ENCODE assay signal across 8 mouse cellular contexts in the genomic region with DNA sequence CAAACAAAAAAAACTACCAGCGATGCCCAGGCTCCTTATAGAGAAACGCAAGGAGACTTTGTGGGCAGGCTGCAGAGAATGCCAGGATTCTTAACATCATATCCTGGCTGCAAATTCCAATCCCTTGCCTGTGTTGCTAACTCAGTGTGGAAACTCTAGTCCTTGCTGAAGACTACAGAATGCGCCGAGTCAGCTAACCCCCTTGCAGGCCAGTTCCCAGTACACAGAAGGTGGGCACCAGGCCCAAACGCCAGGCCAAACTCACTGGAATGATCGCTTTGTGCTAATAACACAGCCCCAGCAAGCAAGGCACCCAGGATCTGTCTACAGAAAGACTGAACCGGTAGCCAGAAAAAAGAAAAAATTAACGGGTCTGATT. TPM values are rescaled to one million over a fixed set of nuclear protein-coding genes. Genes with fewer than 3 reads are reported as not detected.
A peak's percentile ranks its signal among the peaks of the same experiment; 100 is the strongest.
DNase-seq lines count a peak whose midpoint lies in the region; ATAC-seq and TF ChIP-seq lines count a peak whose summit lies in the region.

No protein-coding gene starts in this region.

- no peaks in the 10 kb centered on the region for H3K27me3 ChIP-seq in intestine, embryonic 15.5 days (replicated peaks)
- no peaks in the 10 kb centered on the region for H3K27me3 ChIP-seq in intestine, embryonic 16.5 days (replicated peaks; ENCODE audit: control insufficient read depth, insufficient read depth, low read length)
- no peaks in the 10 kb centered on the region for H3K27me3 ChIP-seq in embryonic facial prominence, embryonic 13.5 days
- no peaks in the 10 kb centered on the region for H3K27me3 ChIP-seq in heart, embryonic 12.5 days (replicated peaks)
- H3K27me3 ChIP-seq in neural tube, embryonic 15.5 days (replicated peaks), result no peaks in the 10 kb centered on the region

- intact Hi-C loops in left cerebral cortex, adult 2 months (cut with DNase I), result no loop called here

- no peak for TF ChIP-seq CTCF in left cerebral cortex, adult 2 months (IDR thresholded peaks at IDR 0.05)

- WGBS in intestine, embryonic 15.5 days, result 53% methylated on average over 8 of the region's 8 CpGs
- 54% methylated on average over 8 of the region's 8 CpGs for WGBS in intestine, embryonic 16.5 days
- 47% methylated on average over 8 of the region's 8 CpGs for WGBS in embryonic facial prominence, embryonic 13.5 days
- WGBS in heart, embryonic 12.5 days, result 45% methylated on average over 8 of the region's 8 CpGs
- whole genome bisulfite sequencing in neural tube, embryonic 15.5 days, result 58% methylated on average over 8 of the region's 8 CpGs

- no peaks in the 10 kb centered on the region for H3K9me3 ChIP-seq in intestine, embryonic 15.5 days
- no peaks in the 10 kb centered on the region for H3K9me3 ChIP-seq in intestine, embryonic 16.5 days (ENCODE audit: control insufficient read depth, low read length)
- no peaks in the 10 kb centered on the region for H3K9me3 ChIP-seq in embryonic facial prominence, embryonic 13.5 days
- no peaks in the 10 kb centered on the region for H3K9me3 ChIP-seq in heart, embryonic 12.5 days (replicated peaks)
- H3K9me3 ChIP-seq in neural tube, embryonic 15.5 days (replicated peaks), result no peaks in the 10 kb centered on the region

- DNase-seq in NIH3T3 (ENCODE audit: low read depth), result peak; percentile 89
- DNase-seq in left cerebral cortex, adult 2 months (ENCODE audit: extremely low spot score in 1 of 2, low spot score in 2 of 2), result peak in 1 of 2 experiments; percentile 21
- no peak for DNase-seq in T-cell, adult 2 months (ENCODE audit: low spot score)

- H3K4me1 ChIP-seq in intestine, embryonic 15.5 days (replicated peaks), result peaks cover 18% of the 10 kb centered on the region
- H3K4me1 ChIP-seq in intestine, embryonic 16.5 days (ENCODE audit: control insufficient read depth, insufficient read depth, low read length), result peaks cover 24% of the 10 kb centered on the region
- peaks cover 42% of the 10 kb centered on the region for H3K4me1 ChIP-seq in embryonic facial prominence, embryonic 13.5 days
- peaks cover 44% of the 10 kb centered on the region for H3K4me1 ChIP-seq in heart, embryonic 12.5 days (replicated peaks)
- peaks cover 35% of the 10 kb centered on the region for H3K4me1 ChIP-seq in neural tube, embryonic 15.5 days

- ATAC-seq in intestine, embryonic 15.5 days, result peak; percentile 48; the same call in 1 of the 2 replicates
- ATAC-seq in intestine, embryonic 16.5 days, result no peak
- 0 out of 2 replicates have a peak, but pooled peaks have one; percentile 35 for ATAC-seq in embryonic facial prominence, embryonic 13.5 days (ENCODE audit: insufficient number of reproducible peaks, insufficient read depth, low FRiP score, low TSS enrichment, low read depth)
- ATAC-seq in heart, embryonic 12.5 days (ENCODE audit: insufficient number of reproducible peaks, low FRiP score), result no peak
- no peak for ATAC-seq in neural tube, embryonic 15.5 days (ENCODE audit: low FRiP score)

- peaks cover 3% of the 10 kb centered on the region; the same call in 1 of the 2 replicates for H3K36me3 ChIP-seq in intestine, embryonic 15.5 days
- H3K36me3 ChIP-seq in intestine, embryonic 16.5 days (ENCODE audit: control insufficient read depth, insufficient read depth, low read length), result peaks cover 4% of the 10 kb centered on the region; the same call in 1 of the 2 replicates
- peaks cover 15% of the 10 kb centered on the region for H3K36me3 ChIP-seq in embryonic facial prominence, embryonic 13.5 days
- peaks cover 28% of the 10 kb centered on the region for H3K36me3 ChIP-seq in heart, embryonic 12.5 days
- H3K36me3 ChIP-seq in neural tube, embryonic 15.5 days, result peaks cover 17% of the 10 kb centered on the region

- H3K27ac ChIP-seq in intestine, embryonic 15.5 days, result no peak overlapping the region
- H3K27ac ChIP-seq in intestine, embryonic 16.5 days (ENCODE audit: low read length), result no peak overlapping the region
- peak overlapping the region; percentile 68 for H3K27ac ChIP-seq in embryonic facial prominence, embryonic 13.5 days
- H3K27ac ChIP-seq in heart, embryonic 12.5 days (ENCODE audit: poor library complexity, severe bottlenecking), result peak overlapping the region; percentile 58
- H3K27ac ChIP-seq in left cerebral cortex, adult 2 months, result peak overlapping the region; percentile 68; the same call in 1 of the 2 replicates
- 0 out of 2 replicates have a peak overlapping the region, but pooled peaks have one; percentile 1 for H3K27ac ChIP-seq in neural tube, embryonic 15.5 days (replicated peaks)

- H3K9ac ChIP-seq in intestine, embryonic 15.5 days, result no peak overlapping the region
- H3K9ac ChIP-seq in intestine, embryonic 16.5 days (ENCODE audit: low read depth, low read length), result no peak overlapping the region
- no peak overlapping the region for H3K9ac ChIP-seq in embryonic facial prominence, embryonic 13.5 days
- no peak overlapping the region for H3K9ac ChIP-seq in heart, embryonic 12.5 days
- H3K9ac ChIP-seq in neural tube, embryonic 15.5 days (replicated peaks), result no peak overlapping the region

- 0 out of 2 replicates have a peak overlapping the region, but pooled peaks have one; percentile 3 for H3K4me2 ChIP-seq in intestine, embryonic 15.5 days (replicated peaks)
- H3K4me2 ChIP-seq in intestine, embryonic 16.5 days (ENCODE audit: low read depth, low read length), result no peak overlapping the region
- peak overlapping the region; percentile 44 for H3K4me2 ChIP-seq in embryonic facial prominence, embryonic 13.5 days
- peak overlapping the region; percentile 40 for H3K4me2 ChIP-seq in heart, embryonic 12.5 days
- H3K4me2 ChIP-seq in neural tube, embryonic 15.5 days, result no peak overlapping the region

- no peak overlapping the region for H3K4me3 ChIP-seq in intestine, embryonic 15.5 days (replicated peaks)
- H3K4me3 ChIP-seq in intestine, embryonic 16.5 days (ENCODE audit: low read length), result no peak overlapping the region
- no peak overlapping the region for H3K4me3 ChIP-seq in embryonic facial prominence, embryonic 13.5 days
- H3K4me3 ChIP-seq in heart, embryonic 12.5 days, result no peak overlapping the region
- H3K4me3 ChIP-seq in left cerebral cortex, adult 2 months, result peak overlapping the region; percentile 21; the same call in 1 of the 2 replicates
- H3K4me3 ChIP-seq in neural tube, embryonic 15.5 days (replicated peaks), result no peak overlapping the region

RNA-seq across cellular contexts. Expression of a gene that starts 7.2 kb away (rescaled TPM):
- 2.4 and 2.9 TPM in 2 replicates for polyA plus RNA-seq in intestine, embryonic 15.5 days (2015; fragmentation: Nextera tagmentation; extraction: Ambion mirVana)
- polyA plus RNA-seq in intestine, embryonic 16.5 days (2015; fragmentation: Nextera tagmentation; extraction: Ambion mirVana), result 1.8 and 2.0 TPM in 2 replicates
- 3.7 and 3.9 TPM in 2 replicates for polyA plus RNA-seq in embryonic facial prominence, embryonic 13.5 days (2015; fragmentation: Nextera tagmentation; extraction: Ambion mirVana)
- polyA plus RNA-seq in heart, embryonic 12.5 days (2016; fragmentation: Nextera tagmentation; extraction: Ambion mirVana), result 3.6 and 4.1 TPM in 2 replicates
- total RNA-seq in left cerebral cortex, adult 2 months (2021), result 100 to 1,000 TPM; 133 to 143 TPM
- 2.6 and 4.2 TPM in 2 replicates for polyA plus RNA-seq in neural tube, embryonic 15.5 days (2015; fragmentation: Nextera tagmentation; extraction: Ambion mirVana)

Comparison
In these comparisons a context has a peak if more than half of its experiments do, and no peak if none do; other contexts are left out.
1. ATAC-seq: peak in intestine, embryonic 15.5 days (single experiment) and embryonic facial prominence, embryonic 13.5 days (single experiment); none in intestine, embryonic 16.5 days (single experiment), heart, embryonic 12.5 days (single experiment) and neural tube, embryonic 15.5 days (single experiment).
2. H3K4me2 ChIP-seq: peak in intestine, embryonic 15.5 days (single experiment), embryonic facial prominence, embryonic 13.5 days (single experiment) and heart, embryonic 12.5 days (single experiment); none in intestine, embryonic 16.5 days (single experiment) and neural tube, embryonic 15.5 days (single experiment).
3. H3K27ac ChIP-seq: peak in embryonic facial prominence, embryonic 13.5 days (single experiment), heart, embryonic 12.5 days (single experiment), left cerebral cortex, adult 2 months (single experiment) and neural tube, embryonic 15.5 days (single experiment); none in intestine, embryonic 15.5 days (single experiment) and intestine, embryonic 16.5 days (single experiment).